Mouse (Mus musculus) erythroblast, embryonic 14.5 days (primary cell): ENCODE data around the gene Fstl1. TPM values are rescaled to one million over a fixed set of nuclear protein-coding genes. Genes with fewer than 3 reads are reported as not detected.

Source experiments
- H3K27me3 ChIP-seq: 2 replicates; pipeline ENCODE4 v1.6.1; 2012; ENCODE audit warnings: inconsistent platforms; ENCODE audit not compliant: control insufficient read depth
- H3K36me3 ChIP-seq: 2 replicates; pipeline ENCODE4 v1.6.1; 2012; ENCODE audit warnings: mild to moderate bottlenecking, inconsistent platforms; ENCODE audit not compliant: control insufficient read depth
- H3K4me1 ChIP-seq: 2 replicates; pipeline ENCODE4 v1.6.1; 2012; ENCODE audit warnings: inconsistent platforms; ENCODE audit not compliant: control insufficient read depth
- H3K4me3 ChIP-seq: replicated peaks from 2 replicates; pipeline ENCODE3; 2012; ENCODE audit warnings: moderate library complexity, mild to moderate bottlenecking, inconsistent platforms
- H3K9me3 ChIP-seq: 2 replicates; pipeline ENCODE4 v1.6.1; 2012; ENCODE audit warnings: low read length, inconsistent platforms, mixed read lengths; ENCODE audit not compliant: control insufficient read depth
- GATA1 ChIP-seq: IDR thresholded peaks from 2 replicates; pipeline ENCODE4 v1.6.1; 2012; ENCODE audit warnings: low read length, inconsistent platforms, mixed read lengths
- TAL1 ChIP-seq: IDR thresholded peaks from 3 replicates; pipeline ENCODE4 v1.6.1; 2012; ENCODE audit warnings: low read length, inconsistent platforms, mixed read lengths
- polyA plus RNA-seq: library from polyadenylated mRNA; stranded (reverse); fragments of >175 nt; gene quantifications from 2 replicates; pipeline ENCODE4 v1.2.3, GENCODE M21; 2012

Fstl1 gene
- polyA plus RNA-seq, 1 experiment = 0.01 TPM

GRCm38 (mm10) chr16:37842439-37842838 lies 65.8 kb downstream of the Fstl1 start:
- no peaks in the 10 kb centered on the region for H3K9me3 ChIP-seq
- H3K4me3 ChIP-seq = no peak overlapping the region
- TF ChIP-seq GATA1 (no peak), TAL1 (no peak)
- H3K27me3 ChIP-seq = no peaks in the 10 kb centered on the region
- H3K4me1 ChIP-seq = no peaks in the 10 kb centered on the region
- H3K36me3 ChIP-seq = no peaks in the 10 kb centered on the region

GRCm38 (mm10) chr16:37843740-37844139 lies 67.1 kb downstream of the Fstl1 start:
- TF ChIP-seq TAL1 = no peak
- no peak for TF ChIP-seq GATA1
- Histone ChIP-seq H3K4me1 (no peaks in the 10 kb centered on the region), H3K36me3 (no peaks in the 10 kb centered on the region), H3K4me3 (no peak overlapping the region), H3K9me3 (no peaks in the 10 kb centered on the region), H3K27me3 (no peaks in the 10 kb centered on the region)

- Histone ChIP-seq H3K27me3 (no peaks in the 10 kb centered on the region), H3K36me3 (no peaks in the 10 kb centered on the region), H3K4me3 (no peak overlapping the region), H3K9me3 (no peaks in the 10 kb centered on the region), H3K4me1 (no peaks in the 10 kb centered on the region)
- TF ChIP-seq TAL1 (no peak), GATA1 (no peak)
Observed at GRCm38 (mm10) chr16:37845202-37845925, 68.7 kb downstream of the Fstl1 start.

- Histone ChIP-seq H3K36me3 (no peaks in the 10 kb centered on the region), H3K27me3 (peaks cover 2% of the 10 kb centered on the region; the same call in 1 of the 2 replicates), H3K9me3 (no peaks in the 10 kb centered on the region), H3K4me1 (no peaks in the 10 kb centered on the region), H3K4me3 (no peak overlapping the region)
- no peak for TF ChIP-seq TAL1
- no peak for TF ChIP-seq GATA1
Observed at GRCm38 (mm10) chr16:37847081-37847480, 70.4 kb downstream of the Fstl1 start.

GRCm38 (mm10) chr16:37851366-37851765 lies 74.7 kb downstream of the Fstl1 start:
- Histone ChIP-seq H3K4me1 (peaks cover 4% of the 10 kb centered on the region), H3K9me3 (no peaks in the 10 kb centered on the region), H3K36me3 (no peaks in the 10 kb centered on the region), H3K27me3 (peaks cover 2% of the 10 kb centered on the region; the same call in 1 of the 2 replicates), H3K4me3 (no peak overlapping the region)
- TF ChIP-seq GATA1 = no peak
- TF ChIP-seq TAL1 = no peak

- peaks cover 6% of the 10 kb centered on the region for H3K4me1 ChIP-seq
- no peak for TF ChIP-seq TAL1
- no peak for TF ChIP-seq GATA1
Observed at GRCm38 (mm10) chr16:37853279-37853678, 76.6 kb downstream of the Fstl1 start.

DNA sequence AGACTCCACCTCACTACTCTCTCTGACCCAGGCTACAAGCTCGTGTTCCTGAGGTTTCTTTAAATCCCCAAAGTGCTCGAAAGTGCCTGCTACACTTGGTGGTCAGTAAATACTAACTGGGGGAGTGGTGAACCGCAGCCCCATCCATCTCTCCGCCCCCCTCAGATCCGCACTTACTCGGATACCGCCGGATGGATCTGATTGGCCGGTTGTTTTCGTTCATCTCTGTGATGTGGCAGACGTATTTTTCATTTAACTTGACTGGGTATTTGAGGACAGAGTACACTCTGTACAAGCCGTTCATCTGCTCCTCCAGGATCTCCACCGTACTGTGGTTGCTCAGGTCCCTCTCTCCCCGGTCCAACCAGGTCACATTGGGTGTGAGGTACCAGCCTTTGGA lies 77.4 kb downstream of the Fstl1 start:
- no peak overlapping the region for H3K4me3 ChIP-seq
- no peaks in the 10 kb centered on the region for H3K36me3 ChIP-seq
- H3K4me1 ChIP-seq = peaks cover 6% of the 10 kb centered on the region
- TF ChIP-seq TAL1 = no peak
- no peak for TF ChIP-seq GATA1
- H3K9me3 ChIP-seq = no peaks in the 10 kb centered on the region
- H3K27me3 ChIP-seq = peaks cover 2% of the 10 kb centered on the region; the same call in 1 of the 2 replicates

More at GRCm38 (mm10) chr16:37853279-37853678, 76.6 kb downstream of the Fstl1 start:
- H3K9me3 ChIP-seq = no peaks in the 10 kb centered on the region
- no peaks in the 10 kb centered on the region for H3K36me3 ChIP-seq
- no peak overlapping the region for H3K4me3 ChIP-seq
- peaks cover 2% of the 10 kb centered on the region; the same call in 1 of the 2 replicates for H3K27me3 ChIP-seq

- Histone ChIP-seq H3K9me3 (no peaks in the 10 kb centered on the region), H3K27me3 (peaks cover 2% of the 10 kb centered on the region; the same call in 1 of the 2 replicates), H3K4me1 (peaks cover 6% of the 10 kb centered on the region), H3K4me3 (no peak overlapping the region), H3K36me3 (no peaks in the 10 kb centered on the region)
- TF ChIP-seq GATA1 (no peak), TAL1 (no peak)
Observed at GRCm38 (mm10) chr16:37854593-37854992, 77.9 kb downstream of the Fstl1 start.

DNA sequence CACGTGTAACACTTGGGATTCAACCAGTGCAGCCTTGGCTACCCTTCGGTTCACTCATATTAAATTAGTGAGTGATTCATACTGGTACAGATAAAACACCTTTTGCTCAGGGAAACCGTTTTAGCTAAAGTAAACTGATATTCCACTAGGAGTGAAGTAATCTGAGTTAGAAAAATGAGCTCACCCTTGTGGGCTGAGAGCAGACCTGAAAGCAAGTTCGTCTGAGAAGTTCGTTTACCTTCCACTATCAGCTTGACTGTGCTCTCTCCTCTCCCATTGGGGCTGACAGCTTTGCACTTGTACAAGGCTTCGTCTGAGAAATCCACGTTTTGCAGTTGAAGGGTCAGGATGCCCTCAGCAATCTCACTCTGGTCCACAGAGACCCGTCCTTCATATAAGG lies 78.9 kb downstream of the Fstl1 start:
- Histone ChIP-seq H3K36me3 (no peaks in the 10 kb centered on the region), H3K4me1 (peaks cover 6% of the 10 kb centered on the region), H3K9me3 (no peaks in the 10 kb centered on the region), H3K27me3 (peaks cover 2% of the 10 kb centered on the region; the same call in 1 of the 2 replicates), H3K4me3 (no peak overlapping the region)
- TF ChIP-seq TAL1 = no peak
- TF ChIP-seq GATA1 = no peak

- Histone ChIP-seq H3K4me1 (peaks cover 6% of the 10 kb centered on the region), H3K27me3 (peaks cover 2% of the 10 kb centered on the region; the same call in 1 of the 2 replicates), H3K36me3 (no peaks in the 10 kb centered on the region), H3K4me3 (no peak overlapping the region), H3K9me3 (no peaks in the 10 kb centered on the region)
- no peak for TF ChIP-seq TAL1
- no peak for TF ChIP-seq GATA1
Observed at GRCm38 (mm10) chr16:37856327-37856726, 79.7 kb downstream of the Fstl1 start.
